Mouse (Mus musculus) small intestine, adult 2 months (tissue): ENCODE measurements around the gene Sult5a1. TPM values are rescaled to one million over a fixed set of nuclear protein-coding genes. Genes with fewer than 3 reads are reported as not detected.
"Not testable (repeated sequence)": the region's sequence is repeated elsewhere in the genome, so short reads cannot be mapped to it uniquely, and the experiment has no call there.

Experiments used
- H3K27ac ChIP-seq: fragments of 200-500 bp; 2 replicates; pipeline ENCODE4 v1.5.1; 2012; ENCODE audit warnings: low read depth, low read length, control low read depth, inconsistent platforms; ENCODE audit not compliant: insufficient read depth
- H3K27me3 ChIP-seq: fragments of 200-500 bp; 2 replicates; pipeline ENCODE4 v1.6.1; 2012; ENCODE audit warnings: mild to moderate bottlenecking, moderate library complexity, low read length, inconsistent platforms; ENCODE audit not compliant: control insufficient read depth, insufficient read depth
- H3K36me3 ChIP-seq: fragments of 200-500 bp; 2 replicates; pipeline ENCODE4 v1.6.1; 2012; ENCODE audit warnings: mild to moderate bottlenecking, low read length, control low read depth, inconsistent platforms; ENCODE audit not compliant: control insufficient read depth, insufficient read depth
- H3K4me1 ChIP-seq: fragments of 200-500 bp; 2 replicates; pipeline ENCODE4 v1.6.1; 2012; ENCODE audit warnings: low read length, inconsistent platforms, mixed read lengths; ENCODE audit not compliant: control insufficient read depth, insufficient read depth, insufficient read length
- H3K4me3 ChIP-seq: fragments of 200-500 bp; 2 replicates; pipeline ENCODE4 v1.5.1; 2012; ENCODE audit warnings: low read depth, mild to moderate bottlenecking, control low read depth, inconsistent platforms, low read length, moderate library complexity
- CTCF ChIP-seq: fragments of 200-500 bp; IDR thresholded peaks from 2 replicates; pipeline ENCODE4 v1.5.1; 2012; ENCODE audit warnings: low read depth, mild to moderate bottlenecking, control low read depth, inconsistent platforms, low read length, moderate library complexity, mixed read lengths; ENCODE audit not compliant: insufficient replicate concordance, insufficient read length; ENCODE audit errors: extremely low read depth
- POLR2A ChIP-seq: fragments of 200-500 bp; IDR thresholded peaks from 2 replicates; pipeline ENCODE4 v1.6.1; 2012; ENCODE audit warnings: low read depth, mild to moderate bottlenecking, control low read depth, inconsistent platforms, low read length, moderate library complexity
- WGBS: fragments of 180-500 bp; shearing (Covaris S2); methylation state at CpG from one replicate; pipeline ENCODE4 v1.1.7; 2018; 5-methylcytosine and 5-hydroxymethylcytosine counted together
- polyA plus RNA-seq: library from polyadenylated mRNA; depleted of rRNA; stranded (reverse); fragments of >200 nt; gene quantifications from 2 replicates; pipeline ENCODE4 v1.2.3, GENCODE M21; 2012; rRNA removed

The Sult5a1 gene
- polyA plus RNA-seq: 0.19 and 0.41 TPM in 2 replicates

GRCm38 (mm10) chr8:123157888-123158465, at the start of gene Sult5a1:
Gene Sult5a1 (minus strand): TSS chr8:123158315.
- no peaks in the 10 kb centered on the region for H3K27me3 ChIP-seq
- no peaks in the 10 kb centered on the region for H3K36me3 ChIP-seq
- TF ChIP-seq CTCF (no peak), POLR2A (no peak)
- 31% methylated on average over 13 of the region's 13 CpGs for WGBS
- no peak within 1 kb of the TSS for H3K27ac ChIP-seq
- H3K4me3 ChIP-seq: no peak within 1 kb of the TSS
- no peaks in the 10 kb centered on the region; the same call in 1 of the 2 replicates for H3K4me1 ChIP-seq

- no peaks in the 10 kb centered on the region for H3K27me3 ChIP-seq
- no peak overlapping the region for H3K4me3 ChIP-seq
- no peak for TF ChIP-seq POLR2A
- TF ChIP-seq CTCF: no peak
- H3K27ac ChIP-seq: no peak overlapping the region
- peaks cover 37% of the 10 kb centered on the region for H3K36me3 ChIP-seq
- 78% methylated on average over 3 of the region's 3 CpGs for WGBS
- no peaks in the 10 kb centered on the region for H3K4me1 ChIP-seq
These were observed 45.5 kb upstream of the Sult5a1 start for GRCm38 (mm10) chr8:123203571-123203970.

GRCm38 (mm10) chr8:123202288-123202687, 44.2 kb upstream of the Sult5a1 start:
- WGBS: 20% methylated on average over 5 of the region's 5 CpGs

GRCm38 (mm10) chr8:123199864-123200263, 41.7 kb upstream of the Sult5a1 start:
- WGBS: 64% methylated on average over 14 of the region's 14 CpGs

More at GRCm38 (mm10) chr8:123202288-123202687, 44.2 kb upstream of the Sult5a1 start:
- peak; percentile 58; the same call in 1 of the 2 replicates for TF ChIP-seq CTCF
- no peak for TF ChIP-seq POLR2A
- H3K4me3 ChIP-seq: no peak overlapping the region
- peaks cover 4% of the 10 kb centered on the region; the same call in 1 of the 2 replicates for H3K4me1 ChIP-seq
- H3K27ac ChIP-seq: no peak overlapping the region
- no peaks in the 10 kb centered on the region for H3K27me3 ChIP-seq
- H3K36me3 ChIP-seq: peaks cover 25% of the 10 kb centered on the region

GRCm38 (mm10) chr8:123197016-123197415, 38.9 kb upstream of the Sult5a1 start:
- H3K27ac ChIP-seq, H3K27me3 ChIP-seq: not testable (repeated sequence)
- WGBS: 27% methylated on average over 5 of the region's 5 CpGs

More at GRCm38 (mm10) chr8:123199864-123200263, 41.7 kb upstream of the Sult5a1 start:
- peaks cover 7% of the 10 kb centered on the region; the same call in 1 of the 2 replicates for H3K36me3 ChIP-seq
- H3K4me3 ChIP-seq: no peak overlapping the region
- TF ChIP-seq POLR2A (no peak), CTCF (no peak)
- no peak overlapping the region for H3K27ac ChIP-seq
- no peaks in the 10 kb centered on the region for H3K27me3 ChIP-seq
- H3K4me1 ChIP-seq: peaks cover 6% of the 10 kb centered on the region; the same call in 1 of the 2 replicates

GRCm38 (mm10) chr8:123193771-123194170, 35.7 kb upstream of the Sult5a1 start:
- WGBS: 50% methylated on average over 9 of the region's 9 CpGs
- peak overlapping the region; percentile 92 for H3K27ac ChIP-seq
- no peaks in the 10 kb centered on the region for H3K27me3 ChIP-seq

More at GRCm38 (mm10) chr8:123197016-123197415, 38.9 kb upstream of the Sult5a1 start:
- H3K36me3 ChIP-seq, H3K4me3 ChIP-seq: not testable (repeated sequence)
- peaks cover 12% of the 10 kb centered on the region; the same call in 1 of the 2 replicates for H3K4me1 ChIP-seq

GRCm38 (mm10) chr8:123191908-123192307, 33.8 kb upstream of the Sult5a1 start:
- 18% methylated on average over 8 of the region's 8 CpGs for WGBS
- H3K36me3 ChIP-seq: no peaks in the 10 kb centered on the region
- no peak for TF ChIP-seq POLR2A
- TF ChIP-seq CTCF: no peak
- peaks cover 26% of the 10 kb centered on the region; the same call in 1 of the 2 replicates for H3K4me1 ChIP-seq
- H3K4me3 ChIP-seq: 0 out of 2 replicates have a peak overlapping the region, but pooled peaks have one; percentile 0
- peak overlapping the region; percentile 75 for H3K27ac ChIP-seq
- H3K27me3 ChIP-seq: no peaks in the 10 kb centered on the region

More at GRCm38 (mm10) chr8:123193771-123194170, 35.7 kb upstream of the Sult5a1 start:
- H3K4me3 ChIP-seq: peak overlapping the region; percentile 65
- H3K4me1 ChIP-seq: peaks cover 28% of the 10 kb centered on the region; the same call in 1 of the 2 replicates
- H3K36me3 ChIP-seq: no peaks in the 10 kb centered on the region
- TF ChIP-seq POLR2A (peak; percentile 71), CTCF (no peak)
